Mouse (Mus musculus) cortical plate, adult 2 months (tissue): ENCODE measurements at regions not wholly inside any gene's neighbourhood (a gene's known extent, or its start where the extent isn't known, plus 50 kb on each side); places are given as distances from the start of the nearest gene placed in this dataset.

Experiments used
- CTCF ChIP-seq: fragments of 200-500 bp; IDR thresholded peaks from 2 replicates; pipeline ENCODE4 v1.5.1; 2011; ENCODE audit warnings: mild to moderate bottlenecking, control low read depth, low read length; ENCODE audit not compliant: insufficient read depth; ENCODE audit errors: extremely low read depth
- POLR2A ChIP-seq: fragments of 200-500 bp; IDR thresholded peaks from 2 replicates; pipeline ENCODE4 v1.6.1; 2011; ENCODE audit warnings: mild to moderate bottlenecking, low read length, control low read depth; ENCODE audit not compliant: insufficient read depth; ENCODE audit errors: extremely low read depth

GRCm38 (mm10) chr19:6651192-6651591, 108.4 kb upstream of the Slc22a12 start:
- TF ChIP-seq CTCF: no peak
- TF ChIP-seq POLR2A: no peak
